In the genomic region with DNA sequence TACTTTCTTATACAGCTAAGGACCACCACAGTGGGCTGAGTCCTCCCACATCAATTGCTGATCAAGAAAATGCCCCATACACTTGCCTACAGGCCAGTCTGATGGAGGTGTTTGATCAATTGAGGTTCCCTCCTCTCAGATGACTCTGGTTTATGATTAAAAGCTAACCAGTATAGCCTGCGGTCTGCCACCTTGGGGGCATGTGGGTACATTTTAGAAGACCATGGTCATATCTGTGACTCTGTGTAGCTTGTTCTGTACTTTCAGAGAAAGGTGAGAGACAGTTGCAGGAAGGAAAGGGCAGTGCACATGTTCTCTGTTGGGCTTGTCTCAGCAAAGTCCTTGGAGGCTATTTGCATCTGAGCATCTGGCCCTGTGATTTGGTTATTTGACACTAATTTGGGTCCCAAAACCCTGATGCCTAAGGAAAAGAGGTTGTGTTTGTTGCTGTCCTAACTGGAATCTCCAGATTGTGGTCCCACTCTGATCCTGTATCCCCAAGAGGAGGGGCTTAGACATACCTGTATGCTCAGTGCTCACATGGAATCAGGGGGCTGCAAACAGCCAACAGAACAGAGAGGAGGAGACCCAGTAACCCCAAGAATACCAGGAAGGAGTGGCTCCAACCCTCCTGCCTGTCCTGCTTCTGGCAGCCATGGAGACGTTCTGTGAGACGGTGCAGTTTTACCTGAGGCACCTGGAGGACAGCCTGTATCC, we compare ENCODE assay signal across 32 mouse cellular contexts. TPM values are rescaled to one million over a fixed set of nuclear protein-coding genes. Genes with fewer than 3 reads are reported as not detected.
DNase-seq lines count a peak whose midpoint lies in the region.
"Had no signal": no experiment of that assay in that cellular context is flagged by ENCODE, and none has a peak within 500 bp of the region (broad histone marks: within the 10 kb centered on the region; RNA-seq: fewer than 3 reads in every experiment).

No protein-coding gene starts in this region.

- DNase-seq in heart, adult 11 months, result peak; percentile 94
- no peak for DNase-seq in heart, postnatal 4 days
- DNase-seq in ovary, postnatal 36 days (ENCODE audit: low spot score), result peak; percentile 3
- no peak for DNase-seq in ovary, postnatal 14 days (ENCODE audit: low spot score)
- peak; percentile 32 for DNase-seq in urinary bladder, adult 2 months (ENCODE audit: low spot score)
- DNase-seq in urinary bladder, adult 18-20 months (ENCODE audit: low spot score in 2 of 2), result no peak
- no peak for DNase-seq in right cerebral cortex, adult 2 months (ENCODE audit: low spot score in 2 of 2)
- DNase-seq: adrenal gland, adult 2 months; adrenal gland, postnatal 14 days; cerebellum, adult 11 months; cerebellum, adult 2 months; cerebellum, adult 9-11 months; cerebellum, postnatal 25 days; forebrain, postnatal 0 days; heart, postnatal 14 days had no signal

RNA-seq across cellular contexts. Expression of gene Mroh2a, which starts 6.0 kb away (rescaled TPM):
- under 1 TPM in 1 of 2 experiments, not detected in 1; 0.02 TPM for total RNA-seq in heart, postnatal 4 days (2021)
- polyA plus RNA-seq in urinary bladder, adult 2 months (2012; rRNA removed), result 0.24 and 0.29 TPM in 2 replicates
- total RNA-seq: forebrain, postnatal 0 days; gastrocnemius, adult 8-10 months had no signal

RNA-seq across cellular contexts. Expression of gene Ugt1a1, which starts 21.1 kb away (rescaled TPM):
- total RNA-seq in heart, postnatal 4 days (2021), result not detected
- 9.0 and 11.0 TPM in 2 replicates for polyA plus RNA-seq in urinary bladder, adult 2 months (2012; rRNA removed)
- total RNA-seq: common myeloid progenitor, adult 5-6 weeks; heart, adult 2 months; heart, postnatal 14 days; hematopoietic stem cell, adult 5-6 weeks; MEL had no signal
- polyA plus RNA-seq: C2C12; CD4-positive, CD25-positive, alpha-beta regulatory T cell, adult 4 months; cerebellum, adult 2 months; embryonic facial prominence, embryonic 12.5 days; forebrain, embryonic 11.5 days; forebrain, embryonic 14.5 days; forebrain, postnatal 0 days; heart, adult 2 months; heart, embryonic 10.5 days; heart, embryonic 13.5 days; hindbrain, embryonic 12.5 days; hindbrain, embryonic 15.5 days had no signal

RNA-seq across cellular contexts. Expression of gene Dnajb3, which starts 27.2 kb away (rescaled TPM):
- 1 to 10 TPM; 1.6 to 1.8 TPM for total RNA-seq in heart, postnatal 4 days (2021)
- polyA plus RNA-seq in urinary bladder, adult 2 months (2012; rRNA removed), result 1.3 and 1.7 TPM in 2 replicates
- total RNA-seq: gastrocnemius, adult 8-10 months; hematopoietic stem cell, adult 5-6 weeks; MEL had no signal
- polyA plus RNA-seq: C2C12 had no signal

RNA-seq across cellular contexts. Expression of gene Ugt1a2, which starts 32.4 kb away (rescaled TPM):
- not detected for total RNA-seq in heart, postnatal 4 days (2021)
- polyA plus RNA-seq in urinary bladder, adult 2 months (2012; rRNA removed), result 0.77 and 1.6 TPM in 2 replicates
- total RNA-seq: common myeloid progenitor, adult 5-6 weeks; forebrain, postnatal 0 days; heart, adult 2 months; heart, postnatal 14 days; hematopoietic stem cell, adult 5-6 weeks; MEL had no signal
- polyA plus RNA-seq: adrenal gland, adult 2 months; C2C12; CD4-positive, CD25-positive, alpha-beta regulatory T cell, adult 4 months; cerebellum, adult 2 months; embryonic facial prominence, embryonic 12.5 days; embryonic facial prominence, embryonic 15.5 days; forebrain, embryonic 11.5 days; forebrain, embryonic 14.5 days; forebrain, postnatal 0 days; frontal cortex, adult 2 months; heart, adult 2 months; heart, embryonic 13.5 days; heart, embryonic 16.5 days; hindbrain, embryonic 15.5 days had no signal

RNA-seq across cellular contexts. Expression of gene Hjurp, which starts 44.6 kb away (rescaled TPM):
- 100 to 1,000 TPM in 1 of 2 experiments, 10 to 100 TPM in 1; 97.1 to 100 TPM for total RNA-seq in heart, postnatal 4 days (2021)
- polyA plus RNA-seq in urinary bladder, adult 2 months (2012; rRNA removed), result 62.9 and 67.6 TPM in 2 replicates

Comparison
In these comparisons a context has a peak if more than half of its experiments do, and no peak if none do; other contexts are left out.
1. DNase-seq: peak in heart, adult 11 months (single experiment), ovary, postnatal 36 days (single experiment) and urinary bladder, adult 2 months (single experiment); none in heart, postnatal 4 days (single experiment), ovary, postnatal 14 days (single experiment), urinary bladder, adult 18-20 months (0 of 2) and right cerebral cortex, adult 2 months (0 of 2).